Mouse (Mus musculus) forebrain, embryonic 13.5 days (tissue): ENCODE data around the gene Edem3. TPM values are rescaled to one million over a fixed set of nuclear protein-coding genes. Genes with fewer than 3 reads are reported as not detected.

Experiments
- ATAC-seq: fragments of 200-750 bp; cut with Nextera tagmentation; 2 replicates; pipeline ENCODE4 v1.8.0; 2017
- H3K27ac ChIP-seq: fragments of 300-500 bp; sonication (generic); 2 replicates; pipeline ENCODE4 v1.5.1; 2015; ENCODE audit warnings: inconsistent platforms, mild to moderate bottlenecking, moderate library complexity
- H3K27me3 ChIP-seq: fragments of 300-500 bp; sonication (generic); 2 replicates; pipeline ENCODE4 v1.6.1; 2015; ENCODE audit warnings: mild to moderate bottlenecking, inconsistent platforms
- H3K36me3 ChIP-seq: fragments of 300-500 bp; sonication (generic); 2 replicates; pipeline ENCODE4 v1.6.1; 2015; ENCODE audit warnings: mild to moderate bottlenecking, inconsistent platforms; ENCODE audit not compliant: poor library complexity, severe bottlenecking
- H3K4me1 ChIP-seq: fragments of 300-500 bp; sonication (generic); 2 replicates; pipeline ENCODE4 v1.6.1; 2015; ENCODE audit warnings: inconsistent platforms
- H3K4me2 ChIP-seq: fragments of 300-500 bp; sonication (generic); 2 replicates; pipeline ENCODE4 v1.6.1; 2015; ENCODE audit warnings: inconsistent platforms, mild to moderate bottlenecking, moderate library complexity
- H3K4me3 ChIP-seq: fragments of 300-500 bp; sonication (generic); 2 replicates; pipeline ENCODE4 v1.5.1; 2015; ENCODE audit warnings: mild to moderate bottlenecking, inconsistent platforms
- H3K9ac ChIP-seq: fragments of 300-500 bp; sonication (generic); 2 replicates; pipeline ENCODE4 v1.6.1; 2015; ENCODE audit warnings: mild to moderate bottlenecking, inconsistent platforms
- H3K9me3 ChIP-seq: fragments of 300-500 bp; sonication (generic); replicated peaks from 2 replicates; pipeline ENCODE4 v1.6.1; 2016; ENCODE audit warnings: inconsistent platforms
- WGBS: fragments of 180-500 bp; shearing (Covaris S2); methylation state at CpG from one replicate; pipeline ENCODE4 v1.1.7; 2015; 5-methylcytosine and 5-hydroxymethylcytosine counted together
- polyA plus RNA-seq: library from polyadenylated mRNA; unstranded; fragments of >200 nt; fragmentation: Nextera tagmentation; extraction: Ambion mirVana; gene quantifications from 2 replicates; pipeline ENCODE4 v1.2.1, GENCODE M21; 2015

Gene Edem3
- polyA plus RNA-seq, 1 experiment from 2014 or later, result 13.4 TPM

- H3K36me3 ChIP-seq, result no peaks in the 10 kb centered on the region
- H3K27ac ChIP-seq, result no peak overlapping the region
- no peaks in the 10 kb centered on the region for H3K4me1 ChIP-seq
- no peaks in the 10 kb centered on the region for H3K9me3 ChIP-seq
- no peak overlapping the region for H3K4me3 ChIP-seq
- ATAC-seq, result no peak
- H3K9ac ChIP-seq, result no peak overlapping the region
- no peak overlapping the region for H3K4me2 ChIP-seq
- no peaks in the 10 kb centered on the region for H3K27me3 ChIP-seq
- WGBS, result 98% methylated on average over 1 of the region's 1 CpGs
These were observed 103.3 kb downstream of the Edem3 start for GRCm38 (mm10) chr1:151858474-151858873.

- Histone ChIP-seq H3K27me3 (no peaks in the 10 kb centered on the region), H3K4me2 (no peak overlapping the region), H3K4me3 (no peak overlapping the region), H3K9me3 (no peaks in the 10 kb centered on the region), H3K27ac (no peak overlapping the region), H3K9ac (no peak overlapping the region), H3K36me3 (no peaks in the 10 kb centered on the region), H3K4me1 (no peaks in the 10 kb centered on the region)
- ATAC-seq, result no peak
- 69% methylated on average over 20 of the region's 20 CpGs for WGBS
These were observed 106.3 kb downstream of the Edem3 start for GRCm38 (mm10) chr1:151861334-151861995.

GRCm38 (mm10) chr1:151862109-151862508 lies 106.9 kb downstream of the Edem3 start:
- H3K4me3 ChIP-seq, result no peak overlapping the region
- H3K36me3 ChIP-seq, result no peaks in the 10 kb centered on the region
- H3K4me2 ChIP-seq, result no peak overlapping the region
- H3K9me3 ChIP-seq, result no peaks in the 10 kb centered on the region
- no peak overlapping the region for H3K27ac ChIP-seq
- H3K4me1 ChIP-seq, result no peaks in the 10 kb centered on the region
- ATAC-seq, result no peak
- H3K9ac ChIP-seq, result no peak overlapping the region
- WGBS, result 93% methylated on average over 8 of the region's 8 CpGs
- H3K27me3 ChIP-seq, result no peaks in the 10 kb centered on the region

GRCm38 (mm10) chr1:151863135-151863796 lies 108.1 kb downstream of the Edem3 start:
- H3K4me2 ChIP-seq, result no peak overlapping the region
- no peak overlapping the region for H3K27ac ChIP-seq
- H3K4me3 ChIP-seq, result no peak overlapping the region
- no peaks in the 10 kb centered on the region for H3K36me3 ChIP-seq
- no peaks in the 10 kb centered on the region for H3K9me3 ChIP-seq
- WGBS, result 81% methylated on average over 17 of the region's 17 CpGs
- H3K27me3 ChIP-seq, result no peaks in the 10 kb centered on the region
- H3K4me1 ChIP-seq, result no peaks in the 10 kb centered on the region
- ATAC-seq, result no peak
- no peak overlapping the region for H3K9ac ChIP-seq

GRCm38 (mm10) chr1:151863797-151864147 lies 108.6 kb downstream of the Edem3 start:
- ATAC-seq, result 0 out of 2 replicates have a peak, but pooled peaks have one; percentile 30
- Histone ChIP-seq H3K9ac (no peak overlapping the region), H3K9me3 (no peaks in the 10 kb centered on the region), H3K4me3 (no peak overlapping the region), H3K27ac (no peak overlapping the region), H3K27me3 (no peaks in the 10 kb centered on the region), H3K4me2 (no peak overlapping the region), H3K36me3 (no peaks in the 10 kb centered on the region), H3K4me1 (no peaks in the 10 kb centered on the region)
- 90% methylated on average over 12 of the region's 12 CpGs for WGBS

GRCm38 (mm10) chr1:151864326-151864725 lies 109.2 kb downstream of the Edem3 start:
- Histone ChIP-seq H3K9ac (no peak overlapping the region), H3K9me3 (no peaks in the 10 kb centered on the region), H3K4me3 (no peak overlapping the region), H3K4me2 (no peak overlapping the region), H3K27me3 (no peaks in the 10 kb centered on the region), H3K36me3 (no peaks in the 10 kb centered on the region), H3K27ac (no peak overlapping the region), H3K4me1 (no peaks in the 10 kb centered on the region)
- no peak for ATAC-seq
- WGBS, result 96% methylated on average over 6 of the region's 6 CpGs

Other genes starting within 250 kb of the Edem3 start
- gene Fam129a, start 184.2 kb upstream of the Edem3 start, polyA plus RNA-seq, result 1.3 and 1.9 TPM in 2 replicates